ENCODE assay signal across 17 mouse cellular contexts in genomic region chr1:131284167-131284566, GRCm38 (mm10). TPM values are rescaled to one million over a fixed set of nuclear protein-coding genes. Genes with fewer than 3 reads are reported as not detected.
DNase-seq lines count a peak whose midpoint lies in the region; ATAC-seq and TF ChIP-seq lines count a peak whose summit lies in the region.
"Had no signal": no experiment of that assay in that cellular context is flagged by ENCODE, and none has a peak within 500 bp of the region (broad histone marks: within the 10 kb centered on the region; RNA-seq: fewer than 3 reads in every experiment).

No protein-coding gene starts in this region.

- no peak for DNase-seq in hindbrain, embryonic 14.5 days (ENCODE audit: low spot score)
- no peak for DNase-seq in hindbrain, embryonic 11.5 days (ENCODE audit: low spot score)
- no peak for DNase-seq in CH12.LX (ENCODE audit: extremely low read depth)
- DNase-seq in MEL (ENCODE audit: low read depth, low spot score): no peak
- DNase-seq in frontal cortex, postnatal 10 days (ENCODE audit: low spot score in 2 of 2): no peak
- no peak for DNase-seq in heart, adult 9 months (ENCODE audit: low spot score in 2 of 2)
- DNase-seq: heart, postnatal 14 days; kidney, adult 9 months; lung, embryonic 14.5 days; lung, postnatal 4 days; right cerebral cortex, adult 18-20 months; thymus, adult 2 months had no signal

- no peak overlapping the region for H3K4me3 ChIP-seq in hindbrain, embryonic 14.5 days (replicated peaks; ENCODE audit: low read length)
- H3K4me3 ChIP-seq in hindbrain, embryonic 11.5 days (ENCODE audit: low read depth, low read length): no peak overlapping the region
- H3K4me3 ChIP-seq in CH12.LX (replicated peaks in 1 of 3; ENCODE audit: low read depth in 2 of 3, low read length in 2 of 3, poor library complexity in 1 of 3): no peak overlapping the region
- H3K4me3 ChIP-seq in MEL (ENCODE audit: control insufficient read depth in 1 of 2, insufficient read depth in 1 of 2, low read depth in 2 of 2, low read length in 2 of 2): no peak overlapping the region
- no peak overlapping the region for H3K4me3 ChIP-seq in midbrain, embryonic 15.5 days
- H3K4me3 ChIP-seq: erythroblast, embryonic 14.5 days; liver, embryonic 12.5 days had no signal

- peak; percentile 12 for TF ChIP-seq RAD21 in CH12.LX (IDR thresholded peaks at IDR 0.05; ENCODE audit: low read depth, low read length)
- TF ChIP-seq RAD21 in MEL (IDR thresholded peaks at IDR 0.05; ENCODE audit: low read depth, low read length): peak; percentile 7; the same call in 1 of the 2 replicates

- no peak for TF ChIP-seq POLR2A in CH12.LX (IDR thresholded peaks at IDR 0.05; ENCODE audit: low read depth, low read length)
- no peak for TF ChIP-seq POLR2A in MEL (IDR thresholded peaks at IDR 0.05; ENCODE audit: control insufficient read depth in 1 of 2, insufficient read depth in 1 of 2, low read depth in 1 of 2, low read length in 2 of 2, poor library complexity in 1 of 2)

- TF ChIP-seq CTCF in CH12.LX (conservative IDR thresholded peaks at IDR 0.05 in 1 of 2, IDR thresholded peaks at IDR 0.05 in 1 of 2; ENCODE audit: low read depth in 2 of 2, low read length in 2 of 2): peak in 1 of 2 experiments; percentile 20; a peak in 1 of 4 replicates
- peak in 1 of 3 experiments; percentile 2; a peak in 1 of 6 replicates for TF ChIP-seq CTCF in MEL (IDR thresholded peaks at IDR 0.05 in 2 of 3, conservative IDR thresholded peaks at IDR 0.05 in 1 of 3; ENCODE audit: control insufficient read depth in 1 of 3, insufficient read depth in 1 of 3, low read depth in 2 of 3, low read length in 3 of 3, poor library complexity in 1 of 3, severe bottlenecking in 1 of 3)

- no peak overlapping the region for H3K27ac ChIP-seq in hindbrain, embryonic 14.5 days
- no peak overlapping the region for H3K27ac ChIP-seq in hindbrain, embryonic 11.5 days (ENCODE audit: low read depth, low read length)
- H3K27ac ChIP-seq in CH12.LX (ENCODE audit: insufficient read depth, low read depth) (no peak overlapping the region), MEL (ENCODE audit: control insufficient read depth, low read depth, low read length) (no peak overlapping the region)
- H3K27ac ChIP-seq in midbrain, embryonic 15.5 days: no peak overlapping the region
- H3K27ac ChIP-seq: liver, embryonic 12.5 days had no signal

- H3K4me2 ChIP-seq in hindbrain, embryonic 14.5 days (replicated peaks): no peak overlapping the region
- H3K4me2 ChIP-seq in hindbrain, embryonic 11.5 days (replicated peaks; ENCODE audit: low read depth, low read length): no peak overlapping the region
- no peak overlapping the region for H3K4me2 ChIP-seq in CH12.LX (ENCODE audit: insufficient read depth, low read depth, poor library complexity, severe bottlenecking)
- H3K4me2 ChIP-seq in midbrain, embryonic 15.5 days: no peak overlapping the region
- H3K4me2 ChIP-seq: heart, embryonic 11.5 days; liver, embryonic 12.5 days; lung, embryonic 14.5 days had no signal

- dilution Hi-C loops in CH12.LX (cut with MboI; ENCODE audit: extremely low pct_ligation_motif_present, extremely low pct_unique_long_range_greater_than_20kb, low sequenced_read_pairs): no loop called here

- in situ Hi-C loops in CH12.LX (cut with MboI; ENCODE audit: low pct_ligation_motif_present, low pct_unique_long_range_greater_than_20kb, low sequenced_read_pairs): no loop called here

- ATAC-seq in hindbrain, embryonic 14.5 days (ENCODE audit: low FRiP score): peak; percentile 53
- ATAC-seq in hindbrain, embryonic 11.5 days (ENCODE audit: low FRiP score): no peak
- ATAC-seq in midbrain, embryonic 15.5 days (replicated peaks): peak; percentile 56
- ATAC-seq: liver, embryonic 12.5 days had no signal

- TF ChIP-seq EP300 in CH12.LX (IDR thresholded peaks at IDR 0.05; ENCODE audit: low read length) (no peak), MEL (IDR thresholded peaks at IDR 0.05; ENCODE audit: low read depth in 1 of 2, low read length in 2 of 2) (no peak)

- H3K4me1 ChIP-seq in hindbrain, embryonic 14.5 days (replicated peaks; ENCODE audit: control insufficient read depth, insufficient read depth, low read length): no peaks in the 10 kb centered on the region
- no peaks in the 10 kb centered on the region for H3K4me1 ChIP-seq in hindbrain, embryonic 11.5 days (replicated peaks; ENCODE audit: control insufficient read depth, insufficient read depth, low read length)
- H3K4me1 ChIP-seq in CH12.LX (ENCODE audit: control insufficient read depth in 1 of 2, insufficient read depth in 2 of 2): peaks cover 19 to 34% of the 10 kb centered on the region in 2 experiments
- peaks cover 0 to 9% of the 10 kb centered on the region in 2 experiments; a peak in 2 of 4 replicates for H3K4me1 ChIP-seq in MEL (ENCODE audit: control insufficient read depth in 1 of 2, insufficient read depth in 2 of 2, low read length in 2 of 2)
- H3K4me1 ChIP-seq in midbrain, embryonic 15.5 days: 0 out of 2 replicates have a peak, but pooled peaks cover 6% of the 10 kb centered on the region

- no peaks in the 10 kb centered on the region for H3K9me3 ChIP-seq in hindbrain, embryonic 14.5 days (ENCODE audit: control insufficient read depth, low read length)
- no peaks in the 10 kb centered on the region for H3K9me3 ChIP-seq in hindbrain, embryonic 11.5 days (ENCODE audit: control insufficient read depth, low read length)
- no peaks in the 10 kb centered on the region for H3K9me3 ChIP-seq in CH12.LX (replicated peaks; ENCODE audit: low read length)
- H3K9me3 ChIP-seq in MEL (replicated peaks; ENCODE audit: insufficient read depth, low read length): no peaks in the 10 kb centered on the region
- H3K9me3 ChIP-seq in midbrain, embryonic 15.5 days: no peaks in the 10 kb centered on the region
- H3K9me3 ChIP-seq: G1E; liver, embryonic 12.5 days had no signal

- no peaks in the 10 kb centered on the region for H3K27me3 ChIP-seq in hindbrain, embryonic 14.5 days (ENCODE audit: control insufficient read depth, insufficient read depth, low read length)
- H3K27me3 ChIP-seq in hindbrain, embryonic 11.5 days (ENCODE audit: control insufficient read depth, insufficient read depth, low read length): no peaks in the 10 kb centered on the region
- no peaks in the 10 kb centered on the region for H3K27me3 ChIP-seq in CH12.LX (replicated peaks)
- H3K27me3 ChIP-seq in MEL (ENCODE audit: control insufficient read depth in 1 of 2, insufficient read depth in 2 of 2, low read length in 2 of 2): no peaks in the 10 kb centered on the region
- H3K27me3 ChIP-seq in midbrain, embryonic 15.5 days (replicated peaks): no peaks in the 10 kb centered on the region
- H3K27me3 ChIP-seq: liver, embryonic 12.5 days had no signal

- H3K79me2 ChIP-seq in CH12.LX (replicated peaks; ENCODE audit: control insufficient read depth, extremely low read depth, insufficient read depth, poor library complexity, severe bottlenecking) (peaks cover 5% of the 10 kb centered on the region; the same call in 1 of the 2 replicates), MEL (ENCODE audit: control insufficient read depth, insufficient read depth, low read length, poor library complexity) (no peaks in the 10 kb centered on the region)

- 52% methylated on average over 1 of the region's 1 CpGs for WGBS in hindbrain, embryonic 14.5 days
- WGBS in hindbrain, embryonic 11.5 days: 96% methylated on average over 1 of the region's 1 CpGs
- WGBS in midbrain, embryonic 15.5 days: 63% methylated on average over 1 of the region's 1 CpGs

- no peak overlapping the region; the same call in 1 of the 2 replicates for H3K9ac ChIP-seq in hindbrain, embryonic 14.5 days
- H3K9ac ChIP-seq in hindbrain, embryonic 11.5 days (ENCODE audit: low read depth, low read length): no peak overlapping the region
- H3K9ac ChIP-seq in CH12.LX (ENCODE audit: insufficient read depth, low read depth) (no peak overlapping the region), MEL (ENCODE audit: control insufficient read depth, low read depth, low read length, poor library complexity, severe bottlenecking) (no peak overlapping the region)
- no peak overlapping the region for H3K9ac ChIP-seq in midbrain, embryonic 15.5 days
- H3K9ac ChIP-seq: liver, embryonic 12.5 days; lung, embryonic 14.5 days had no signal

- H3K36me3 ChIP-seq in hindbrain, embryonic 14.5 days (replicated peaks; ENCODE audit: control insufficient read depth, insufficient read depth): peaks cover 16% of the 10 kb centered on the region
- H3K36me3 ChIP-seq in hindbrain, embryonic 11.5 days (ENCODE audit: control insufficient read depth, insufficient read depth, low read length): no peaks in the 10 kb centered on the region
- H3K36me3 ChIP-seq in CH12.LX (replicated peaks in 1 of 2; ENCODE audit: control insufficient read depth in 1 of 2, insufficient read depth in 1 of 2, low read length in 1 of 2) (peaks cover 7 to 33% of the 10 kb centered on the region in 2 experiments), MEL (ENCODE audit: control insufficient read depth in 1 of 2, insufficient read depth in 2 of 2, low read length in 2 of 2) (peaks cover 0 to 6% of the 10 kb centered on the region in 2 experiments; a peak in 2 of 4 replicates)
- 0 out of 2 replicates have a peak, but pooled peaks cover 8% of the 10 kb centered on the region for H3K36me3 ChIP-seq in midbrain, embryonic 15.5 days (replicated peaks)

TF ChIP-seq in MEL, 35 proteins besides CTCF, POLR2A, EP300 and RAD21 (continues in another document):
- no peak for TF ChIP-seq ELF1 (IDR thresholded peaks at IDR 0.05; ENCODE audit: low read depth, low read length)

RNA-seq across cellular contexts. Expression of gene Ikbke, which starts 4.8 kb away (rescaled TPM):
- 0.81 and 1.4 TPM in 2 replicates for polyA plus RNA-seq in hindbrain, embryonic 14.5 days (2014; fragmentation: Nextera tagmentation; extraction: Ambion mirVana)
- 0.49 and 0.66 TPM in 2 replicates for polyA plus RNA-seq in hindbrain, embryonic 11.5 days (2014; fragmentation: Nextera tagmentation; extraction: Ambion mirVana)
- 31.6 and 43.8 TPM in 2 replicates for total RNA-seq in CH12.LX (2012; rRNA removed)
- total RNA-seq in CH12.LX (2014; rRNA removed): 11.6 and 14.0 TPM in 2 replicates
- polyA plus RNA-seq in CH12.LX (2012; ENCODE audit: insufficient read length, low read depth): 29.5 and 33.1 TPM in 2 replicates
- total RNA-seq in MEL (2012; rRNA removed): 3.5 and 4.0 TPM in 2 replicates
- polyA plus RNA-seq in MEL (2012; ENCODE audit: insufficient read depth in 1 of 2, insufficient read length in 2 of 2, low read depth in 1 of 2, low replicate concordance in 2 of 2, missing spikeins in 1 of 2): 1 to 10 TPM in 1 of 2 experiments, not detected in 1; 7.2 TPM
- 0.83 and 0.92 TPM in 2 replicates for polyA plus RNA-seq in midbrain, embryonic 15.5 days (2015; fragmentation: Nextera tagmentation; extraction: Ambion mirVana)
- polyA plus RNA-seq: erythroblast, embryonic 14.5 days had no signal

RNA-seq across cellular contexts. Expression of gene Rassf5, which starts 39.1 kb away (rescaled TPM):
- polyA plus RNA-seq in hindbrain, embryonic 14.5 days (2014; fragmentation: Nextera tagmentation; extraction: Ambion mirVana): 4.0 and 5.0 TPM in 2 replicates
- 1.1 and 1.5 TPM in 2 replicates for polyA plus RNA-seq in hindbrain, embryonic 11.5 days (2014; fragmentation: Nextera tagmentation; extraction: Ambion mirVana)
- 11.2 and 11.5 TPM in 2 replicates for total RNA-seq in CH12.LX (2012; rRNA removed)
- 16.3 and 18.4 TPM in 2 replicates for total RNA-seq in CH12.LX (2014; rRNA removed)
- polyA plus RNA-seq in CH12.LX (2012; ENCODE audit: insufficient read length, low read depth): 29.7 and 32.1 TPM in 2 replicates
- total RNA-seq in MEL (2012; rRNA removed): 14.2 and 14.8 TPM in 2 replicates
- polyA plus RNA-seq in MEL (2012; ENCODE audit: insufficient read depth in 1 of 2, insufficient read length in 2 of 2, low read depth in 1 of 2, low replicate concordance in 2 of 2, missing spikeins in 1 of 2): 10 to 100 TPM in 1 of 2 experiments, not detected in 1; 28.8 TPM
- 3.2 and 3.6 TPM in 2 replicates for polyA plus RNA-seq in midbrain, embryonic 15.5 days (2015; fragmentation: Nextera tagmentation; extraction: Ambion mirVana)
- polyA plus RNA-seq: erythroblast, embryonic 14.5 days had no signal
